Mouse (Mus musculus) ovary, postnatal 36 days (tissue): ENCODE data around the gene Zmiz2.
"Not testable (repeated sequence)": the region's sequence is repeated elsewhere in the genome, so short reads cannot be mapped to it uniquely, and the experiment has no call there.

Experiments
- DNase-seq: peaks from one replicate; pipeline ENCODE4 v3.0.0; 2022; ENCODE audit warnings: low spot score, mixed read lengths

Zmiz2 gene

DNA sequence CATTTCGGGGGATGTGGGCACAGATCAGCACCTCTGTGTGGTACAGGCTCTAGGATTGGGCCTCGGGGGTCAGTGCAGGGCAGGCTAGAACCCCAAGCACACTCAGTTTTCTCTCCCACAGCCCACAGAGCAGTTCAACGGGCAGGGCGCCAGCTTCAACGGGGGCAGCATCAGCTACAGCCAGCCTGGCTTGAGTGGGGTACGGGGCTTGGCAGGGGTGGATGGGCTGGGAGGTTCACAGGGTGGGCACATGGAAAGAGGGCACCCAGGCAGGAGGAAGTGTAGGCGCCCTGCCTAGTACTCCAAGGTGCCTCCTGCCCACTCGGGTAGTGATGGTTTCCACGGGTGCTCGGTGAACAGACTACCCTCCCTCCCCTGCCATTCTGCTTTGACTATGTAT lies 9.3 kb downstream of the Zmiz2 start:
- no peak for DNase-seq

DNA sequence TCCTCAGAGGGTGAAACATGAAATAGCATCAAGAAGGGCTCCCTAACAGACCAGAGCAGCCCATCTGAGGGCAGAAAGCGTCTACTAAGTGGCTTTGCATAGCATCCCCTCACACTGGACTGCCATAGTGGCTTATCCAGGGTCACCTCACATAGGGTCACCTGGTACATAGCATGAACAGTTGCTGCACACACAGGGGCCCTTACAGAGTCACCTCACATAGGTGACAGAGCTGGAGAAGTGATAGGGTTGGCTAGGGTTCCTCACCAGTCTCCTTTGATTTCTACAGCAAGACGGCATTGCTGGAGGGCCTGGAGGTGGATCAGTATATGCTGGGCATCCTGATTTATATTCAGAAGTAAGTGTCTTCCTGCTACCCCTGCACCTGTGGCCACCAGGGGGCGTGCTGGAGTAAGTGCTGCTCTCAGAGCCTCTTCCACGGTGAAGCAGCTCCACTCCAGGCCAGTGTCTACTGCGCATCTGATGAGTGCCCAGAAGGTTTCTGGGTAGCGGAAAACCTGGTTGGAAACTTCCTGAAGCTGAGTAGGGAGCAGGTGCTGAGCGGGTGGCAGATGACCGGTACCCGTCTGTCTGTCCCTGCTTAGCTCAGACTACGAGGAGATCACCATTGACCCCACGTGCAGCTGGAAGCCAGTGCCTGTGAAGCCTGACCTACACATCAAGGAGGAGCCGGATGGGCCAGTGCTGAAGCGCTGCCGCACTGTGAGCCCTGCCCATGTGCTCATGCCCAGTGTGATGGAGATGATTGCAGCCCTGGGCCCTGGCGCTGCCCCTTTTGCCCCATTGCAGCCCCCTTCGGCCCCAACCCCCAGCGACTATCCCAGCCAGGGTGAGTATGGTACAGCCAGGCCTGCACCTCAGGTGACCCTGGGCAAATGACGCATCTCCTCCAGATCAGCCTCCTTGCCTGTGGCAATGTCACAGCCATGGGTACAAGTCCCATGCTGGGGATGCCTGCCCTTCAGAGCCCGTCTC lies 13.9 kb downstream of the Zmiz2 start:
- peak; percentile 68 for DNase-seq

DNA sequence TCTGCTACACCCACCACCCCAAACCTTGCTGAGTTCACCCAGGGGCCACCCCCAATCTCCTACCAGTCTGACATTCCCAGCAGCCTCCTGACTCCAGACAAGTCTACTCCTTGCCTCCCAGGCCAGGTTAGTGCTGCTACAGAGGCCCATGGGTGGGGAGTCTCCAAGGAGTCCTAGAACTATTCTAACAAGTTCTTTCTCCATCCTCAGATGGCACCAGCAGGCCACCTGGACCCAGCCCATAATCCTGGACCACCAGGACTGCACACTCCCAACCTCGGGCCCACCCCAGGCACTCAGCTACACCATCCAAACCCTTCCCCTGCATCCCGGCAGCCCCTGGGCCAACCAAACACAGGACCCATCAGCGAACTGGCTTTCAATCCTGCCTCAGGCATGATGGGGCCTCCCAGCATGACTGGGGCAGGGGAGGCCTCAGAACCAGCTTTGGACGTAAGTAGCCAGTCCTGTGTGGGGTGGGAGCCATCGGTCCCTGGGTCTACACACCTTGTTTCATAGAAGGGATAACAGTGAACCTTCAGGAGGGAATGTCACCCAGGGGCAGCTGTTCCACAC lies 15.0 kb downstream of the Zmiz2 start:
- DNase-seq = no peak

DNA sequence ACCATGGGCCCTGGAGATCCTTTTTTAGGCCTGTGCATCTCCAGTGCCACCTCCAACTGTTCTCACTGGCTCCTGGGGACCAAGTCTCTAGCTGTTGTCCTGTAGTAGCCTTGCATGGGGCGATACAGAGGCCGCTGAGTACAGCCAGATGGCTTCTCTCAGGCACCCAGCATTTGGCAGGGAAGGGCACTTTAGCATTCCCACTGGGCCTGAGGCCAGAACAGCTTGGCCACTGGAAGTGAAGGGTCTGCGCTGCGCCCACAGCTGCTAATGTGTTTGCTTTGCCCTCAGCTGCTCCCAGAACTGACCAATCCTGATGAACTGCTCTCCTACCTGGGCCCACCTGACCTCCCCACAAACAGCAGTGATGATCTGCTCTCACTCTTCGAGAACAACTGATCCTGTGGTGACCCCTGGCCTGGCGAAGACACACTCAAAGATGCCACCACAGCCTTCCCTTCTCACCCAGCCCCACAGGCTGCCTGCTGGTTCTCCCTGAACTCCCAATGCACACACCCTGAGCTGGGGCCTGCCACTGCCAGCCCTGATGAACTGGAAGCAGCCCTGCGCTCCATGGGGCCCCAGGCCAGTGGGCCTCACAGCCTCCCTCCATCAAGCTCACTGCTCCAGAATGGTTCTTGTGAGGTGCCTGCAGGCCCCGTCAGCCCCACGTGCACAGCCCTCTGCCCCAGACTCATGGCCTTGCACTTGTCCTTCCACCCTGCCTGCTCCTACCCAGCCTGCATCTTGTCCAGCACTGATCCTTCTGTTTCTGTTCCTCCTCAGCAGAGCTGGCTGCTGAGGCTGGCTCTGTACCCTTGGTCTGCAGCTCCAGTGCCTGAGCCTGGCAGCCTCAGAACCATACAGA lies 16.1 kb downstream of the Zmiz2 start:
- DNase-seq = peak; percentile 47

DNA sequence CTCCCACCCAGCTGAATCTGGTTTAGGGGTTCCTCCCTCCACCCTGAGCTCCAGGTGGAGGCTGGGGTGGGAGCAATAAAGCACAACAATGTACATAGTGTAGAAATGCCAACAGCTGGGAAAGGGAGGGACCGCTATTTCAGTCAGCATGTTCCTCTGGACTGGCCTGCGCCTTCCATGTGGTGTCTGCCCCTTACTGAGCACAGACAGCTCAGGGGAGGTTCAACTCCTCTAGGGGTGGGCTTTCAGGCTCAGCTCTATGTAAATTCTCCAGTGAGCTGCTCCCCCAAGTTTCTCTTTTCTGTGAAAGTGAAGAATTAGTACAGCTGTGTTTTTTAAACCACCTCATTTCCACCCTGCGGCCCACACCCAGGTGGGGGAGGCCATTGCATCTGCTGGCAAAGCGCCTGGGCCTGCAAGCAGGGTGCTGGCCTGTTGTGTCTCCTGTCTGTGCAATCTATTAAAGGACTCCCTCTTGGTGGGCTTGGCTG lies 16.8 kb downstream of the Zmiz2 start:
- peak; percentile 35 for DNase-seq

DNA sequence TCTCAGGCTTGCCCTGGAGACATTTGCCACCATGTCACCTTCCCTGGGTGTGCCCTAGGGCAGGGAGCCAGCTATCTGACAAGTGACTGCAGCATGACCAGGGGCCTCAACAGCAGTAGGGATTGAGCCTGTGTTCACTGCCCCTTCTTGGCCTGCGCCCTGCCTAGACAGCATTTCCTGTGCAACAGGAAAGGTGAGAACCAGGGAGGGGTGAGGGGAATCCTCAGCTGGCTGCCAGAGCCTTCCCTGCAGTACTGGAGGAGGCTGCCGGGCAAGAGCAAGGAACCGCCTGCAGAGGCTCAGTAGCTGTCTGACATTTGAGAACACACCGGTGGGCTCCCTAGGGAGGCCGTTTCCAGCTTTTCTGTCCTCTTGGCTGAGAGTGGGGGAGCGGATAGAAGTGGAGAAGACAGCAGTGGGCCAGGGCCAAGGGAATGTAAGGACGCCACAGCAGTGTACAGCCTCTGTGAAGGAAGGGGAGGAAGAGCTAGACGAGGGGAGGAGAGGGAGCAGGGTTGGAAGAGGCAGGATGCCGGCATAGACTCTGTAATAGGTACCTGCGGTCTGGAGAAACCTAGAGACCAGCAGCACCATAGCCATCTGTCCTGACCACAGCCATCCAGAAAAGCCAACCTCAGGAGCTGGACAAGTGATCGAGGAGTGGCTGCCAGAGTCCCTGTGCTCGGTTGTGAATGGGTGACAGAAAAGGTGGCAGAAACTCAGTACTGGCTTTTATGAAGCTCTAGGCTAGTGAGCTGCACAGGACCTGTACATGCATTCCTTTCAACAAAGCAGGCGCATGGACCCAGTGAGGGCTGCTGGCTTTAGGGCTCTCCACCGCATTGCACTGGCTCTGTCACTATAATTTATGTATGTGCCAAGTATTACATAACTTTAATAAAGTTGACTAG lies 17.6 kb downstream of the Zmiz2 start:
- peak; percentile 38 for DNase-seq

DNA sequence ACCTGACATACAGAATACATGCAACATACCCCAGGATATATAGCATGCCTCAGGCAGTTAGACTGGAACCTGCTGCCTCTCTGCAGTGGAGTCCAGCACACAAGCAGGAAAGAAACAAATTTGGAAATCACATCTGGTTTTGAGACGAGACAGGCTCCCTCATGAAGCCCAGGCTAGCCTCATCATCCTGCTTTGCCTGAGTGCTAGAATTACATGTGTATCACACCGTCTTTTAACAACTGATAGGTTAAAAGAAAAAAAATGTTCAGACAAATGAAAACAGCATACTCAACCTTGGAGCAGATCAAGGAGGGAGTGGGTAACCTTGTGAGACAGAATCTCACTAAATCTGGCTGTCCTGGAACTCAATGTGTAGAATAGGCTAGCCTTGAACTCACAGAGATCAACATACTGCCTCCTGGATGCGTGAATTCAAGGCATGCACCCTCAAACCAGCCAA lies 18.3 kb downstream of the Zmiz2 start:
- DNase-seq = no peak

DNA sequence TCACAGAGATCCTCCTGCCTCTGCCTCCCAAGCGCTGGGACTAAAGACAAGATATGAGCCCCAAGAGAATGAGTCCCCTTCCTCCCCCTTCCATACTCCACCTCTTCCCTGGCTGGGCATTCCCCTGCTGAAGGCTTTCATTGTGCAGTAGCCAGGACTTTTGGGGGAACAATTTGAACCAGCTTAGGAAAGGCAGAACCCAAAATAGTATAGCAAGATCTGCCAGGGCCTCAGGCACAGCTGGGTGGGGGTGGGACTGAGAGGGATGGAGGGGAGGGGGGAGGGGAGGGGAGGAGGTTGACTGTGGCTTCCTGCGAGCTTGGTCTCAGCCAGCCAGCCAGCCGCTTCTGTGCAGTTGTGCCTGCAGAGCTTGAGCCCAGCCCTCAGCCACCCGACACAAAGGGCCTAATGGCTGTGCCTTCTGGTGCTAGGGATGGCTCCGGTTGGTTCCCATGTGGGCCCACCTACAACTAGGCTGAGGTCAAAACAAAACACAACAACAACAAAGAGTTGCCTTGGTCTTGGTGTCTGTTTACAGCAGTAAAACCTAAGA lies 21.3 kb downstream of the Zmiz2 start:
- DNase-seq = no peak

DNA sequence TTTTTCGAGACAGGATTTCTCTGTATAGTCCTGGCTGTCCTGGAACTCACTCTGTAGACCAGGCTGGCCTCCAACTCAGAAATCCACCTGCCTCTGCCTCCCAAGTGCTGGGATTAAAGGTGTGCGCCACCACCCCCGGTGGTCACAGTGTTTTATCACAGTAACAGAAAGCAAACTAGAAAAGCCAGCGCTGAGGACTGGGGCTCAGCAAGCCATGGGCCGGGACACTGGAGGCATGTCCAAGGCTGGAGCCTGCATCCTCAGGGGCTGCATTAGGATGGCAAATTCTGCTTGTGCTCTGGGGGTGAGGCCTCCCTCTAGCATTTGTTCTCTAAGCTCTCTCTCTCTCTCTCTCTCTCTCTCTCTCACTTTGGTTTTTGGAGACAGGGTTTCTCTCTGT lies 21.9 kb downstream of the Zmiz2 start:
- not testable (repeated sequence) for DNase-seq

DNA sequence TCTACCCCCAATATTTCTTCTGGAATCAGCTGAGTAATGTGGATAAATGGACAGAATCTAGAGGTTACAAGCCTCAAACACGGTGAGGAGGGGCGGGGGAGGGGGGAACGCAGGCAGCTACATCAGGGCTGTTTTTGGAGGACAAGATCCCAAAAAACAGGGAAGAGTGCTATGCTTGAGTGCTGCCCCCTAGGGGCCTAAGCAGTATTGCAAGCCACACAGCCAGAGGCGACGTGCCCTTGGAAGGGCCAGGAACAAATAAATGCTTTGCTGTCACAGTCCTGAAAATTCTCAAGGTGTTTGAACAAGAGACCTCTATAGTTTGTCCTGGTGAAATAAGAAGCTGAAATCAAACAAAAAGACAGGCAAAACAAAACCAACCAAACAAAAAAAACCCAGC lies 22.8 kb downstream of the Zmiz2 start:
- DNase-seq = peak; percentile 78

DNA sequence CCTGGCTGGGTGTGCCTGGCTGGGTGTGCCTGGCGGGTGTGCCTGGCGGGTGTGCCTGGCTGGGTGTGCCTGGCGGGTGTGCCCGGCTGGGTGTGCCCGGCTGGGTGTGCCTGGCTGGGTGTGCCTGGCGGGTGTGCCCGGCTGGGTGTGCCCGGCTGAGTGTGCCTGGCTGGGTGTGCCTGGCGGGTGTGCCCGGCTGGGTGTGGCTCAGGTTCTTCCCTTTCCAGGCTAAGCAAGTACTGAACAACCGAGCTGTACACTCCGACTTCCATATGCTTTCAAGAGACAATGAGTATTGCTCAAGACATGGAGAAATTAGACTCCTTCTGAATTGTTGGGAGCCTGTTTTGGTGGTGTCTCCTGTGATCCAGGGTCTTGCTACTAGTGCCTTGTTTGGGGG lies 24.4 kb downstream of the Zmiz2 start:
- no peak for DNase-seq

DNA sequence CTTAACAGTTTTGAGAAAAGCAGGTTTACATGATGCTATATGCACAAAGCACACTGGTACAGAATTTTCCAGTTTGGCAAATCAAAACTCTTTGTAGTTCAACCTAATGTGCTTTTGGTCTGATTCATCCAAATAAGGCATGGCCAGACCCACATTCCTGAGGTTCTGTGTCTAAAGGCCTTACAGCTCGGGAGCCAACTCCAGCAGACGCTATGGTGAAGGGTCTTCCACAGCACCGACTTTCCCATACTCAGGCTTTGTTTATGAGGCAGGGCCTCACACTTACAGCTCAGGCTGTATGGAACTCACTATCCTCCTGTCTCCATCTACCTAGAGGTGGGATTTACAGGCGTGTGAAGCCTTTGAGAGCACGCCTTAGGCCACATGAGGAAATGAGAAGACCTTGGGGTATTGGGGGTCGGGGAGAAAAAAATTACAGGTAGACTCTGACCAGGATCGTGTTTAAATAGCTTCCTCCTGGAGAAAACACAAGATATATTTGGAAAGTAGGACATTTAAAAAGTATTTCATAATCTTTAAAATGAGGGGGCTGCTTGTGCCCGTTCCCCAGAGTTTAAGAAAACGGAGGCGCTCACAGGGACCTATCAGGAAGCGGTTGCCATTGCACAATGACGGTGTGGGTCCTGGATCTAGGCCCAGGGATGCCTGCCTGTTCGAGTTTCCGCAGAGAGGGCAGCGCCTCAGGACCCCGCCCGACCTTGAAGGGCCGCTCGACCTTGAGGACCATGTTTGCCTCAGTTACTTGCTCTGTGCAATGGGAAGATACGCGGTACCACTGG lies 26.1 kb downstream of the Zmiz2 start, which contains the start of gene Ppia:
Ppia (plus strand) TSS at position 693 of the 800 bp plus-strand sequence.
- DNase-seq = no peak

DNA sequence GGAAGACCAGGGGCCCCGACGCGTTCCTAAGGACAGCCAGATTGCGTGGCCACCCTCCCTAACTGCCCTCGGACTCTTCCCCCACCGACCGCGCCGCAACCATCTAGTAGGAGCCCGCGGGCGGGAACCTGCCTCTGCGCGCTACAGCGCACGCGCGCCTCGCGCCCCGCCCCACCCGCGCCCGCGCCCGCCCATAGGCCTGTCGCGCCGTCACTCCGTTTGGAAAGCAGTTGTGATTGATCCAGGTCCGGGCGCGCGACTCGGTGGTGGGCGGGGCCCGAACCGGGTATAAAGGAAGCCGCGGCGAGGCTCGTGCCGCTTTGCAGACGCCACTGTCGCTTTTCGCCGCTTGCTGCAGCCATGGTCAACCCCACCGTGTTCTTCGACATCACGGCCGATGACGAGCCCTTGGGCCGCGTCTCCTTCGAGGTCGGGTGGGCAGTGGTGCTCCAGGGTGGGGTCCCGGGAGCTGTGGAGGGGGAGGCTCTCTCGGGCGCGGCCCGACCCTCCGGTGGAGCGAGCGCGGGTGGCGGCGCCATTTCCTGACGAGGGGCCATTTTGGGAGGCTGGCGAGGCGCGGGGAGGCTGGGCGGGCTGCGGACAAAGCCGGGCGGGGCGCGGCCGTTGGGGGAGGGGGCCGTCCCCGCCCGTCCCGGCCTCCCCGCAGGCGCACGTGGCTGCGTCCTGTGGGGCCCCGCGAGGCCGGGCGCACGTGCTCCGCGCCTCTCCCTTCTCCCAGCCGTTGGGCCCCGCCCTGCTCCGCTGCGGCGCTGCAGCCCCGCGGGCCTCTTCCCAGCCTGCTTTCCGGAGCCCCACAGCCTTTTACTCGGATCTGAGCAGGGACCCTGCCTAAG lies 26.9 kb downstream of the Zmiz2 start:
- peak; percentile 99 for DNase-seq

DNA sequence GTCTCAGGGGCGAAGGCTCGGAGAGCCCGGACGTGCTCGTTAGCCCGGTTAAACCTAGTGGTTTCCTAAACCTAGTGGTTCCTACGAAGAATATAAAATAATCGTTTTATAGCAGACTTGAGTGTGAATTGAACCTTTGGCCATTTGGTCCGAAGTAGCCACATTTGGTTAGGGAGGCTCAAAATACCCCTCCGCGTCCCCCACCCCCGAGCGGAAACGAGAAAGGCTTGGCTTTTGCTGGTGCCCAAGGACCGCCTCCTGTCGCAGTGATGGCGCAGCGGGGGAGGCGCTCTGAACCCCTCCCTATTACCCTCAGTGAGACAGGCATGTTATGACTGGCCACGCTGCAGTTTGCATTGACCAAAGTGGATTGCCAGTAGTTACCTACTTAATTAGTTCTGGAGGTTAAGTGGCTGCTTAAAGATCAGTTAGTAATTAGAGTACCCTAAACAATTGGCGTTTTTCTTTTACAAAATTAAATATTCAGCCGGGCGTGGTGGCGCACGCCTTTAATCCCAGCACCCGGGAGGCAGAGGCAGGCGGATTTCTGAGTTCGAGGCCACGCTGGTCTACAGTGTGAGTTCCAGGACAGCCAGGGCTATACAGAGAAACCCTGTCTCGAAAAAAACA lies 27.6 kb downstream of the Zmiz2 start:
- peak; percentile 79 for DNase-seq

DNA sequence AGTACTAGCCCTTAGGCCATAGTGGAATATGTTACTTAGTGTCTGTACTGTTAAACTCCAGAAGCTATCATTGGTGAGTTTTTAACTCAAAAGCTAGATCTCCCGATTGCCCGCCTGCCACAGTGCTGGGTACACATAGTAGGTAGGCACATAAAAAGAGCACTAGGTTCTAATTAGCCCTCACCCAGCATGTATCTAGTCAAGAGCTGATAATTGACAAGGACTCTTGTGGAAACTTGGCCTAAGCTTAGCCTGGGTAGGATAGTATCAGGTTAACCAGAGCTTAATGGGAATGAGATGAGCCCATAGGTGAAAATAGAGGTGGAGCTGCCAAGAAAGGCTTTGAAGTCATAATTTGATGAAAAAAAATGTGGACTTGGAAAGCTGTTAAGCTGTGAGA lies 28.2 kb downstream of the Zmiz2 start:
- no peak for DNase-seq

DNA sequence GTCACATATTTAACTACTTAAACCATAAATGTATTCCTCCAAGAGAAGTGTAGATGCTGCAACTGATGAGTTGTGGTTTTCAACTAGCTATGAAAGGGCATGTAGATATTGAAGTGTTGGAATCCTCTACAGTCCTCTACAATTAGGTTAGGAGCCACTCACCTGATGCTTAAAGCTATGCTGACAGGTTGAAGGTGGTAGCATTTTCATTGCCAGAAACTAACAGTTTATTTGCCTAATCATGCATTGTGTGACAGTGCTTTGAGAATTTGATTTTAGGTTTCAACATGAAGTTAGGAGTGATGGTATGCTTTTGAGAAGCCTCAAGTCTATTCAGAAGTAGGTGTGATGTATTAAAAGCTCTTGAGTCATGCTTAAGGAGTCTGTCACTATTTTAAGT lies 28.6 kb downstream of the Zmiz2 start:
- no peak for DNase-seq

DNA sequence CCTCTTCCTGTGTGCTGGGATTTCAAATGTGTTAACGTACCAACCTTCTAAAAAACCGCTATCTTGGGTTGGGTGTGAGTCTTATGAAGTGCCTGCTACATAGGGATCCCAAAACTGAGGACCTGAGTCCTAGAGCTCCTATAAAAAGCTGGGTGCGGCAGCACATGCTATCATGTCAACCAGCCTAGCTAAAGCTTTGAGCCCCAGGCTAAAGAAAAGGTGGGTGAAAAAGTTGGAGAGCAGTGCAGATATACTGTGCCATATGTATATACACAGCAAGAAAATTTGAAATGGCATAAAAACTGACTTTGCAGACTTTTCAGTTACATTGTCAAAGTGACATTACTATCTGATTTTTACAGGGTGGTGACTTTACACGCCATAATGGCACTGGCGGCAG lies 29.9 kb downstream of the Zmiz2 start:
- DNase-seq = no peak

DNA sequence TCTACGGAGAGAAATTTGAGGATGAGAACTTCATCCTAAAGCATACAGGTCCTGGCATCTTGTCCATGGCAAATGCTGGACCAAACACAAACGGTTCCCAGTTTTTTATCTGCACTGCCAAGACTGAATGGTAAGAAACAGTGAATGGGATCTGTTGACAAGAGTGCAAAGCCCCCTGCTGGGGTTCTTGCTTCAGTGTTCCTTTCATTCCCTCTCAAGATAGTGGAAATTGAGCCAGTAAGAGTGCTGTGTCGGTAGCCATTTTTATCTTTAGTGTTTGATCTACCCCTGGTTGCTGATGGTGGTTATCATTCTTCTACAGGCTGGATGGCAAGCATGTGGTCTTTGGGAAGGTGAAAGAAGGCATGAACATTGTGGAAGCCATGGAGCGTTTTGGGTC lies 30.3 kb downstream of the Zmiz2 start:
- DNase-seq = not testable (repeated sequence)
